Mouse (Mus musculus) liver, embryonic 14.5 days (tissue): ENCODE data around the gene Pdia4. TPM values are rescaled to one million over a fixed set of nuclear protein-coding genes. Genes with fewer than 3 reads are reported as not detected.
"Not testable (repeated sequence)": the region's sequence is repeated elsewhere in the genome, so short reads cannot be mapped to it uniquely, and the experiment has no call there.

ENCODE experiments used
- ATAC-seq: fragments of 200-750 bp; cut with Nextera tagmentation; 2 replicates; pipeline ENCODE4 v1.8.0; 2017; ENCODE audit warnings: moderate number of reproducible peaks, mild to moderate bottlenecking, moderate library complexity; ENCODE audit not compliant: insufficient read depth
- DNase-seq, 3 experiments: peaks; one replicate each; pipeline ENCODE4 v3.0.0-alpha.2; 2012 to 2013; ENCODE audit warnings: low read depth in 3 of 3, low spot score in 3 of 3
- H3K27ac ChIP-seq: fragments of 300-500 bp; sonication (generic); 2 replicates; pipeline ENCODE4 v1.5.1; 2014; ENCODE audit warnings: moderate library complexity, mild to moderate bottlenecking, control low read depth, inconsistent platforms
- H3K27me3 ChIP-seq: fragments of 300-500 bp; sonication (generic); 2 replicates; pipeline ENCODE4 v1.6.1; 2014; ENCODE audit warnings: mild to moderate bottlenecking, low read length, moderate library complexity; ENCODE audit not compliant: control insufficient read depth, insufficient read depth
- H3K36me3 ChIP-seq: fragments of 300-500 bp; sonication (generic); replicated peaks from 2 replicates; pipeline ENCODE4 v1.6.1; 2014; ENCODE audit warnings: low read depth; ENCODE audit not compliant: control insufficient read depth, insufficient read depth
- H3K4me1 ChIP-seq, 2 experiments: fragments of 200-500 bp in 1 of 2; fragments of 300-500 bp in 1 of 2; sonication (generic) in 1 of 2; replicated peaks; 2 replicates each; pipeline ENCODE4 v1.6.1; 2012 to 2014; ENCODE audit warnings: antibody characterized with exemption in 1 of 2, inconsistent platforms in 1 of 2, low read length in 1 of 2; ENCODE audit not compliant: control insufficient read depth in 2 of 2, insufficient read depth in 2 of 2
- H3K4me2 ChIP-seq: fragments of 300-500 bp; sonication (generic); 2 replicates; pipeline ENCODE4 v1.6.1; 2014; ENCODE audit warnings: low read depth, mild to moderate bottlenecking, control low read depth, moderate library complexity
- H3K4me3 ChIP-seq, 2 experiments: fragments of 200-500 bp in 1 of 2; fragments of 300-500 bp in 1 of 2; sonication (generic) in 1 of 2; 2 replicates each; pipeline ENCODE4 v1.5.1; 2012 to 2014; ENCODE audit warnings: low read depth in 2 of 2, low read length in 2 of 2, mild to moderate bottlenecking in 2 of 2, control low read depth in 1 of 2, inconsistent platforms in 1 of 2, moderate library complexity in 1 of 2; ENCODE audit not compliant: insufficient read depth in 1 of 2
- H3K9ac ChIP-seq: fragments of 300-500 bp; sonication (generic); replicated peaks from 2 replicates; pipeline ENCODE4 v1.6.1; 2014; ENCODE audit warnings: mild to moderate bottlenecking, control low read depth, moderate library complexity
- H3K9me3 ChIP-seq: fragments of 300-500 bp; sonication (generic); 2 replicates; pipeline ENCODE4 v1.6.1; 2016; ENCODE audit warnings: low read length, mixed read lengths; ENCODE audit not compliant: control insufficient read depth
- CTCF ChIP-seq: IDR thresholded peaks from 2 replicates; pipeline ENCODE4 v1.5.1; 2016; ENCODE audit warnings: antibody characterized with exemption, low read depth, control low read depth
- EP300 ChIP-seq: IDR thresholded peaks from 2 replicates; pipeline ENCODE4 v1.6.1; 2016; ENCODE audit warnings: antibody characterized with exemption, low read depth
- WGBS: fragments of 180-500 bp; shearing (Covaris S2); extraction: QIAGEN DNeasy Blood & Tissue Kit; methylation state at CpG from one replicate; pipeline ENCODE4 v1.1.7; 2014; ENCODE audit not compliant: insufficient replicate concordance; 5-methylcytosine and 5-hydroxymethylcytosine counted together
- polyA plus RNA-seq, 2 experiments: library from polyadenylated mRNA; depleted of rRNA in 1 of 2; stranded (reverse) in 1 of 2; unstranded in 1 of 2; fragments of >200 nt; fragmentation: Nextera tagmentation in 1 of 2; extraction: Ambion mirVana in 1 of 2; gene quantifications; 2 replicates each; pipeline versions ENCODE4 v1.2.1 to v1.2.3; 2012 to 2014

Pdia4 gene
- polyA plus RNA-seq, 2 experiments: 42.4 to 86.1 TPM

GRCm38 (mm10) chr6:47781091-47781968 lies 31.9 kb downstream of the Pdia4 start:
- H3K27ac ChIP-seq: peak overlapping the region; percentile 77
- ATAC-seq (peak; percentile 47), DNase-seq (peak; percentile 56 to 70 (median 68))
- H3K27me3 ChIP-seq: no peaks in the 10 kb centered on the region
- TF ChIP-seq EP300 (no peak), CTCF (no peak)
- peaks cover 4% of the 10 kb centered on the region in 2 experiments; a peak in 1 of 4 replicates for H3K4me1 ChIP-seq
- no peaks in the 10 kb centered on the region for H3K36me3 ChIP-seq
- no peaks in the 10 kb centered on the region for H3K9me3 ChIP-seq
- peak overlapping the region; percentile 69 to 74 for H3K4me3 ChIP-seq
- WGBS: under 1% methylated on average over 21 of the region's 21 CpGs
- H3K9ac ChIP-seq: peak overlapping the region; percentile 73
- H3K4me2 ChIP-seq: peak overlapping the region; percentile 73

- Histone ChIP-seq H3K9ac (peak overlapping the region; percentile 73), H3K27me3 (no peaks in the 10 kb centered on the region), H3K4me2 (peak overlapping the region; percentile 73), H3K27ac (peak overlapping the region; percentile 77), H3K4me3 (peak overlapping the region; percentile 69 to 74; a peak in 3 of 4 replicates), H3K36me3 (no peaks in the 10 kb centered on the region), H3K9me3 (no peaks in the 10 kb centered on the region), H3K4me1 (peaks cover 4% of the 10 kb centered on the region in 2 experiments; a peak in 1 of 4 replicates)
- TF ChIP-seq EP300: no peak
- no peak for TF ChIP-seq CTCF
- DNase-seq (peak in 2 of 3 experiments; percentile 35 to 63), ATAC-seq (peak; percentile 37; the same call in 1 of the 2 replicates)
- WGBS: 1% methylated on average over 2 of the region's 2 CpGs
Observed at GRCm38 (mm10) chr6:47780576-47781013, 32.6 kb downstream of the Pdia4 start.

DNA sequence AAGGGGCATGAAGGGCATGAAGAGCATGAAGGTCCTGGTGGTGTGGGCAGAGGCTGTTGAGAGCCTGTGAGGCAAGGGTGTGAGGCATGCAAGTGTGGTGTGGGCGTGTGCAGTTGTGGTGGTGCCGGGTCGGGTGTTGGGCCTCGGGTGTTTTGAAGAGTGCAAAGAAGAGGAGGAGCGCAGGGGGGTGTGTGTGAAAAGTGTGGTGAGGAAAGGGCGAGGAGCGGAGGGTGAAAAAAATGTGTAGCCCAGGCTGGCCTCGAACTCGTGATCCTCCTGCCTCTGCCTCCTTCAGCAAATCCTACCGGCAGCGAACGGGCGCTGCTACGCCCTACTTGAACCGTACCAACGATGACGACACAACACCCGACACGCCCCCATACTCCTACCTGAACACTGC lies 41.5 kb downstream of the Pdia4 start:
- WGBS: 46% methylated on average over 7 of the region's 19 CpGs

DNA sequence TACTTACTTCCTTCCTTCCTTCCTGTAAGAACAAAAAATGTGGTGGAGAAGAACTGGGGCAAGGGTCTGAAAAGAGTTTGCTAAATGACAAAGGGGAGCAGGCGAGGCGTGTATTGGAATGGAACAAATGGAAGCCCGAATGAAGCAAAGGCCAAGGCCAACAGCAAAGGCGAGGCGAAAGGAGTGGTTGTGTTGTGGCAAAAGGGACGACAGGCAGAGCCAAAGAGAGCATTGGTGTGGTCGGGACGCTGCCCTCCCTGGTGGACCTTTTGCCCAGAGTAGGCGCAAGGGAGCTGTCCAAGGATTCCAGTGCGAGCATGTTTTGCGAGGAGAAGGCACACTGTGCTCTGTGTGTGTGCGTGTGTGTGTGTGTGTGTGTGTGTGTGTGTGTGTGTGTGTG lies 42.1 kb downstream of the Pdia4 start:
- not testable (repeated sequence) for H3K27me3 ChIP-seq, H3K4me2 ChIP-seq, H3K9me3 ChIP-seq, DNase-seq, H3K27ac ChIP-seq, H3K36me3 ChIP-seq, H3K4me1 ChIP-seq, ATAC-seq, H3K9ac ChIP-seq, H3K4me3 ChIP-seq
- 71% methylated on average over 12 of the region's 12 CpGs for WGBS

More for the DNA sequence above, 41.5 kb downstream of the Pdia4 start:
- ATAC-seq: peak; percentile 41; the same call in 1 of the 2 replicates
- H3K27ac ChIP-seq, H3K4me1 ChIP-seq, H3K36me3 ChIP-seq, H3K9me3 ChIP-seq, DNase-seq, H3K9ac ChIP-seq, H3K27me3 ChIP-seq: not testable (repeated sequence)
- Histone ChIP-seq H3K4me3 (peak overlapping the region in 1 of 2 experiments; percentile 21; a peak in 1 of 4 replicates), H3K4me2 (peak overlapping the region; percentile 31; the same call in 1 of the 2 replicates)

DNA sequence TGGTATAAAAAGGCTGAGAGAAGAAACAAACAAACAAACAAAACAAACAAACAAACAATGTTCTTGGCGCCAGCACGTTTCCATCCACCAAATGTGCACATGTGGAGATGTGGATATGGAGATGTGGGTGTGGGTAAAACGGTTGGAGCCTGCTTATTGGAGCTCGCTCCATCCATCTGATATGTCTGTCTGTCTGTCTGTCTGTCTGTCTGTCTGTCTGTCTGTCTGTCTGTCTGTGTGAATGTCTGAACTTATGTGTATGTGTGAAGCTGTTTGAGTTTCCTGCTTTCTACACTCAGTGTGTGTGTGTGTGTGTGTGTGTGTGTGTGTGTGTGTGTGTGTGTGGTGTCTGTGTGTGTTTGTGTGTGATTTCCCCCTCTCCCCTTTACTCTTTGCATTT lies 43.4 kb downstream of the Pdia4 start:
- 61% methylated on average over 4 of the region's 4 CpGs for WGBS
- H3K9ac ChIP-seq, H3K4me2 ChIP-seq, H3K27ac ChIP-seq, H3K9me3 ChIP-seq, H3K4me3 ChIP-seq, H3K27me3 ChIP-seq, H3K4me1 ChIP-seq, ATAC-seq, DNase-seq, H3K36me3 ChIP-seq: not testable (repeated sequence)

DNA sequence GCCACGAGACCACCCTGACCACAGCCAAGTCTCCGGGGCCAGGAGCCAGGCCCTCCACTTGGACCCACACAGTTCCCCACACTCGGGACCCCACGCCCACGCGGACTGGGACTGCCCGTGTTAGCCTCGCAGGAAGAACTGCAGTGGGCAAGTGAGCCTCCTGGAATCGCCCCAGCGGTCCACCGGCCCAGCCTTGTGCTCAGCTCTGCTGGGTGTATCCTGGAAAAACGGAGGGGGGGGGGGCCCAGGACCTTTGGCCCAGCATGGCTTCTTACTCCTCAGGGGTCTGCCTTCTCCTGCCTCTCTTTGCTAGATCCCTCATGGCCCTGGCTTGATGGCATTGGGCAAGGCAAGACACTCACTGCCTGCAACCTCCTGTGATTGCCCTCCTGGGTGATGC lies 44.7 kb downstream of the Pdia4 start:
- not testable (repeated sequence) for H3K9me3 ChIP-seq, DNase-seq, H3K27ac ChIP-seq, H3K9ac ChIP-seq, ATAC-seq, H3K4me3 ChIP-seq, H3K4me1 ChIP-seq, H3K4me2 ChIP-seq, H3K36me3 ChIP-seq, H3K27me3 ChIP-seq
- WGBS: 36% methylated on average over 1 of the region's 12 CpGs

DNA sequence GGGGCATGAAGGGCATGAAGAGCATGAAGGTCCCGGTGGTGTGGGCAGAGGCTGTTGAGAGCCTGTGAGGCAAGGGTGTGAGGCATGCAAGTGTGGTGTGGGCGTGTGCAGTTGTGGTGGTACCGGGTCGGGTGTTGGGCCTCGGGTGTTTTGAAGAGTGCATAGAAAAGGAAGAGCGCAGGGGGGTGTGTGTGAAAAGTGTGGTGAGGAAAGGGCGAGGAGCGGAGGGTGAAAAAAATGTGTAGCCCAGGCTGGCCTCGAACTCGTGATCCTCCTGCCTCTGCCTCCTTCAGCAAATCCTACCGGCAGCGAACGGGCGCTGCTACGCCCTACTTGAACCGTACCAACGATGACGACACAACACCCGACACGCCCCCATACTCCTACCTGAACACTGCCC lies 45.9 kb downstream of the Pdia4 start:
- not testable (repeated sequence) for H3K4me3 ChIP-seq, H3K9ac ChIP-seq, H3K9me3 ChIP-seq, H3K27ac ChIP-seq, H3K36me3 ChIP-seq, DNase-seq, H3K4me2 ChIP-seq, H3K4me1 ChIP-seq, H3K27me3 ChIP-seq
- ATAC-seq: peak; percentile 26; the same call in 1 of the 2 replicates
- WGBS: 41% methylated on average over 5 of the region's 20 CpGs
